Mouse (Mus musculus) embryonic fibroblast, embryonic 13.5 days (primary cell): Measurements from ENCODE around the gene Aldh2. TPM values are rescaled to one million over a fixed set of nuclear protein-coding genes. Genes with fewer than 3 reads are reported as not detected.
A peak's percentile ranks its signal among the peaks of the same experiment; 100 is the strongest.
"Not testable (repeated sequence)": the region's sequence is repeated elsewhere in the genome, so short reads cannot be mapped to it uniquely, and the experiment has no call there.

Source experiments
- H3K27ac ChIP-seq: 2 replicates; pipeline ENCODE4 v1.5.1; 2012; ENCODE audit warnings: low read length, control low read depth, inconsistent platforms; ENCODE audit not compliant: insufficient read depth
- H3K4me1 ChIP-seq: 2 replicates; pipeline ENCODE4 v1.6.1; 2011; ENCODE audit warnings: low read length; ENCODE audit not compliant: control insufficient read depth, insufficient read depth
- H3K4me3 ChIP-seq: 2 replicates; pipeline ENCODE4 v1.5.1; 2011; ENCODE audit warnings: mild to moderate bottlenecking, control low read depth, low read length; ENCODE audit not compliant: insufficient read depth
- CTCF ChIP-seq: IDR thresholded peaks from 2 replicates; pipeline ENCODE4 v1.5.1; 2011; ENCODE audit warnings: mild to moderate bottlenecking, control low read depth, low read length, moderate library complexity, borderline replicate concordance; ENCODE audit not compliant: insufficient read depth
- POLR2A ChIP-seq: IDR thresholded peaks from 2 replicates; pipeline ENCODE4 v1.6.1; 2011; ENCODE audit warnings: low read depth, mild to moderate bottlenecking, control low read depth, low read length, moderate library complexity
- polyA plus RNA-seq: library from polyadenylated mRNA; stranded (reverse); fragments of >200 nt; gene quantifications from 2 replicates; pipeline ENCODE4 v1.2.4, GENCODE M21; 2011; ENCODE audit warnings: low read depth; ENCODE audit not compliant: missing spikeins, insufficient read length

Gene Aldh2
- 167 and 221 TPM in 2 replicates for polyA plus RNA-seq

DNA sequence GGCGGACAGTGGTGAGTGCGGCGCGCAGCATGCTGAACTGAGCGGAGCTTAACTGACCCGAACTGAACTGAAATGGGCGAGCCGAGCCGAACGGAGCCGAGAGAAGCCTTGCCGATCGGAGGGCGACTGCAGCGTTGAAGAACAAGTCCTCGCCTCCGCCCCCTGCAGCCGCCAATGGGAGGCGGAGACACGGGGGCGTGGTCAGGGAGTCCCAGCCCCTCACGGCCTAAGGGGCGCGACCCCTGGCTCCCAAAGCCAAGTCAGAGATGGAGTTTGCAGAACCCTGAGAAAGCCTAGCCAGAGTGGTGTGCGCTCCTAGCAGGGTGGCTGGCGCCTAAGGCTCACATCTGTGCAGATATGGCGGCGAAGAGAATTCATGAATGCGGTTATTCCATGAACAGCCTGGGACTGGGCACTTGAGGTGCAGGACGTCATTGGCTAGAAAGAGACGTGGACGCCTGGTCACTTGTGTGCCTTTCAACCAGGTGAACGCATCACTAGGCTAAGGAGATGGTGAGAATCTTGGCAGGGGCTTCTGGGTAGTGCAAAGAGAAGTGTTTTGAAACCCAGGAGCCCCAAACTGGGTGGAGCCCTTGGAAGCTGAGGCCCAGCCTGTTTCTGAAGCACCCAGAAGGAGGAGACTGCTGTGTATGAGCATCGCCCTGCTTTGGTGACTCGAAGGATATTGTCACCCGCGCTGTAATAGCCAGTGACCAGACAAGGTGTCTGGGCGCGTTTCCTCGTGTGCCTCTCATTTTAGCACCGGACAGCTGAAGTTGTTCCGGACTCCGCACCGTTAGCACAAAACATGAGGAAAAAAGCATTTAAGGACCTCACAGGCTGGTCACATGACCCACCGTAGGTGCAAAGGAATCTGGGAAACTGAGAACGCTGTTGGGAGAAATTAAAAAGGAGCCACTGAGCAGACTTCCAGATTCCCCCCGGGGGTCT is at the start of gene Aldh2:
Aldh2 (minus strand) TSS at position 374 of the 951 bp plus-strand sequence.
- TF ChIP-seq POLR2A (peak; percentile 95), CTCF (no peak)
- peak within 1 kb of the TSS; percentile 39 for H3K27ac ChIP-seq
- peak within 1 kb of the TSS; percentile 69 for H3K4me3 ChIP-seq
- no peaks in the 10 kb centered on the region for H3K4me1 ChIP-seq

DNA sequence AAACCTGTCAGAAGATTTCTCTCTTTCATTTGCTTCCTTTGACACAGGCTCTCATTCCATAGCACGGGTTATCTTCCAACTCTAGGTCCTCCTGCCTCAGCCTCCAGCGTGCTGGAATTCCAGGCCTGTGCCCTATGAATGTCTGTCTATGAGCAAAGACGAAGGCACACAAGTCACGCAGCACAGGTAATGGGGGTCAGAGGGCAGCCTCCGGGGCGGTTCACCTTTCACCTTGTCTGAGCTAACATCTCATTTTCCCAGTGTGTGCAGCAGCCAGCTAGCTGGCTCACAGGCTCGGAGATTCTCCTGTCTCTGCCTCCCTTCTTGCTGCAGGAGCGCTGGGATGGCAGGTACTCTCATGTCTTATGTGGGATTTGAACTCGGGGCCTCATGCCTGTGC is 46.0 kb upstream of the Aldh2 start:
- Histone ChIP-seq H3K4me1 (no peaks in the 10 kb centered on the region), H3K4me3 (no peak overlapping the region), H3K27ac (no peak overlapping the region)
- TF ChIP-seq CTCF, result no peak
- no peak for TF ChIP-seq POLR2A

DNA sequence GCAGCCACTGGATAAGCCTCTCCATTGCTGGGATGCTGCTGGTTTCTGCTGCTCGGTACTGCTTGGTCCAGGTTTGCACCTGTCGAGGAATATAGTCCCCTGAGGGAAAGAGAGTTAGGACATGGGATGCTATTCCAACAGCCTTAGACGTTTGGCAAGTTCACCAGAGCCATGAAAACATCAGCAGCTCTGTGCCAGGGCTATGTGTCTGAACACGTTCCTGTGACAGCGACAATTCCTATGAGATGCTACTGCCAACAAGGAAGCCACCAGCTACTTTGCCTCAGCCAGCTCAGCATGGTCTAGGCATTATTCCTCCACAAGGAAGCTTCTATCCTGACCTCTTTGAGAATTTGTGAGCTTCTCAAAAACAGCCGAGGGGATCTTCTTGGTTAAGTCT is 43.7 kb upstream of the Aldh2 start:
- H3K27ac ChIP-seq, result no peak overlapping the region
- H3K4me1 ChIP-seq, result no peaks in the 10 kb centered on the region
- no peak overlapping the region for H3K4me3 ChIP-seq
- TF ChIP-seq POLR2A, result no peak
- TF ChIP-seq CTCF, result no peak

DNA sequence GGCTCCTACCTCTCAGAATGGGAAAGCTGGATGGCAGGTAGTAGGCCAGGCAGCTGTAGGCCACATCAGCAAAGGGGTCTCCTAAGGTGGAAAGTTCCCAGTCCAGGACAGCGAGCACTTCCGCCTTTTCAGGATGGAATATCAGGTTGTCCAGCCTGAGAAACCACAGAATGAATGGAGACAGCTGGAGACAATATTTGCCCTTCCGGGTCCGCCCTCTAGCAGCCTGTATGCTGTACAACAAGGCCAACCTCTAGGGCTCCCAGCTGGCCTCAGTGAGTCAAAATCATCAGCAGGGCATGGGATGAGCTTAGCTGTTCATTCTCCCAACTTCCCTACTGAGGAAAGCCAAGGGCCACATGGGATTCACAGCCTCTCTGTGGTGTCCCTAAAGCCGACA is 41.0 kb upstream of the Aldh2 start:
- TF ChIP-seq CTCF (no peak), POLR2A (no peak)
- H3K27ac ChIP-seq, result no peak overlapping the region
- H3K4me1 ChIP-seq, result no peaks in the 10 kb centered on the region
- no peak overlapping the region for H3K4me3 ChIP-seq

DNA sequence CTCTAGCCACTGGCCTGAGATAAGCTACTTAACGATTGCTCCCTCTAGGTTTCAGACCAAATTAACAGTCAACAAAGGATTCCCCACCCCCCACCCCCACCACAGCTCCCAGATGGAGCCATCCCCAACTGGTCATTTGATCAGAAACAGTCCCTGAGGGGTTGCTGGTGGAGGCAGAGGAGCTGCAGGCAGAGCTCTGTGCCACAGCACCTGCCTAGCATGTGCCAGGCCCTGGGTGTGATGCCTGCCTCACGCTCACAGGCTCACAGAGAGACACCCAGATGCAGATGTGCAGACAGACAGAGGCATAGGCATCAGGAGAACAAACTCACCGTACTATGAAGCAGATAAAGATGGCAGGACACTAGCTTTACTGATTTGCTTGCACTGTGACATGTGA is 39.2 kb upstream of the Aldh2 start:
- H3K27ac ChIP-seq, result no peak overlapping the region
- no peaks in the 10 kb centered on the region for H3K4me1 ChIP-seq
- TF ChIP-seq POLR2A (no peak), CTCF (no peak)
- no peak overlapping the region for H3K4me3 ChIP-seq

DNA sequence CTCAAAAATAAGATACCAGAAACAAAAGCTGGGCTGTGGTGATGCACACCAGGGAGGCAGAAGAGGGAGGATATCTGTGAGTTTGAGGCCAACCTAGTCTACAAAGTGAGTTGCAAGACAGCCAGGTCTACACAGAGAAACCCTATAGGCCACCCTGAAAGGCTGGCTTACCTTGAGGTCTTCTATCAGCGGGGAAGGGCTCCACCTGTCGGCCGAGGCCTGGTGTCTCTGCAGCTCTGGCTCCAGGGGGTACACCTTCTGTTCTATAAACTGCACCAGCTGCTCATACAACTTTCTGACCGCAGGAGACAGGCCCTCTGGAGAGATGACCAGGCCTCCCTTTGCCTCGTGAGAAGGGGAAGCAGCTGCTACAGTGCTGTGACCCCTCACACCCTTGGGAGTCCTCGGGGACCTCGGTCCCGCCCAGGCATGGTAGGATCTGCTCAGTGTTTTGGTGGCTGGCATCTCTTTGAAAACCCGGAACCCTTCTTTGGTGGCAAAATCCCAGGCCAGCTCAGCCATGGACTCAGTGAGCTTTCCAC is 37.6 kb upstream of the Aldh2 start:
- H3K27ac ChIP-seq, H3K4me3 ChIP-seq, H3K4me1 ChIP-seq: not testable (repeated sequence)

DNA sequence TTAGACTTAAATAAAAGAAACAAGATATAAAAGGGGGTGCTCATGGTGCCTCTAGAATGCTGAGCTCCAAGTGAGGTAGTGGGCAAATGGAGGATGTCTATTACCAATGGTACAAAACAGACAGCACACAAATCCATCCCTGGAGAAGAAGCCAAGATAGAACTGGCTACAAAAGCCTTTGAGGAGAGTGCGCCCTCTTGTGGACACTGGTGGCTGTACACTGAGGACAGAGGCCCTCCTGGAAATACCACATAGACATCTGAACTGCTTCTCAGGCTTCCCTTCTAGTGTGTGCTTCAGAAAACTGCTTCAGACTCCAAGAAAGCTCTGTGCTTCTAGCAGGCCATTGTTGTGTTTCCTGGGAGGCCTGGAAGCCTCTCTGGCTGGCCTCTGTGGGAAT is 34.2 kb upstream of the Aldh2 start:
- TF ChIP-seq POLR2A, result no peak
- peak; percentile 63; the same call in 1 of the 2 replicates for TF ChIP-seq CTCF
- Histone ChIP-seq H3K4me1 (0 out of 2 replicates have a peak, but pooled peaks cover 6% of the 10 kb centered on the region), H3K4me3 (no peak overlapping the region), H3K27ac (no peak overlapping the region)

DNA sequence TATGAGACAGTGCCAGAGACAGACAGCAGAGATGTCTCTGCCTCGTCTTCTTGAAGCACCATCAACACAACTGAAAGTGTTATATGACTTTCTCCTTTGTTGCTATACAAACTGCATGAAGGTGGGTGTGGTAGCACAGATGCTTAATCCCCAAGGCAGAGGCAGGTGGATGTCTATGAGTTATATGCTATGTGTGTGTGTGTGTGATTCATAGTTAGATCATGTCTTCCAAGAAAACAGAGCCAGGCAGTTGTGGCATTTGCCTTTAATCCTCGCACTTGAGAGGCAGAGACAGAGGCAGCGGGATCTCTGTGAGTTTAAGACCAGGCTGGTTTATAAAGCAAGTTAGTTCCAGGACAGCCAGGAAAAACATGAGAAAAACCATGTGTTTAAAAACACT is 29.6 kb upstream of the Aldh2 start:
- TF ChIP-seq CTCF, result no peak
- no peak for TF ChIP-seq POLR2A
- Histone ChIP-seq H3K4me3 (no peak overlapping the region), H3K27ac (peak overlapping the region; percentile 53; the same call in 1 of the 2 replicates), H3K4me1 (0 out of 2 replicates have a peak, but pooled peaks cover 6% of the 10 kb centered on the region)

DNA sequence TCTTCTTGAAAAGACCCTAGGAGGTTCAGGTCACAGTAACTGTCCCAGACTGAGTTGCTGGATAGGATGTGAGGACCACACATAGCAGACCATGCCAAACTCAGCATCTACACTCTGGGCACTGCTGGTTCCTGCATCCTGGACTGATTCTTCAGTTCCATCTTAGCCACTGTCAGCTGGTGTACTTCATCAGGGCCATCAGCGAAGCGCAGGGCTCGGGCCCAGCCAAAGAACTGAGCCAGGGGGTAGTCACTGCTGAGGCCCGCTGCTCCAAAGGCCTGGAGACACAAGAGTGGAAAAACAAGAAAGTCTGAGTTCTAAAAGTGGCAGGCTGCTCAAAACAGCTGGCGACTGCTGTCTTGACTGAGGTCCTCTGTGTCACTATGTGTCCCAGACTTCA is 27.5 kb upstream of the Aldh2 start:
- H3K27ac ChIP-seq, result no peak overlapping the region
- H3K4me1 ChIP-seq, result 0 out of 2 replicates have a peak, but pooled peaks cover 6% of the 10 kb centered on the region
- no peak for TF ChIP-seq POLR2A
- H3K4me3 ChIP-seq, result no peak overlapping the region
